Mouse (Mus musculus) liver (tissue): ENCODE measurements around the gene Zfp810.
"Not testable (repeated sequence)": the region's sequence is repeated elsewhere in the genome, so short reads cannot be mapped to it uniquely, and the experiment has no call there.

Experiments used
- DNase-seq: peaks from one replicate; pipeline ENCODE4 v3.0.0-alpha.2; 2020; ENCODE audit warnings: mixed read lengths

Gene Zfp810

DNA sequence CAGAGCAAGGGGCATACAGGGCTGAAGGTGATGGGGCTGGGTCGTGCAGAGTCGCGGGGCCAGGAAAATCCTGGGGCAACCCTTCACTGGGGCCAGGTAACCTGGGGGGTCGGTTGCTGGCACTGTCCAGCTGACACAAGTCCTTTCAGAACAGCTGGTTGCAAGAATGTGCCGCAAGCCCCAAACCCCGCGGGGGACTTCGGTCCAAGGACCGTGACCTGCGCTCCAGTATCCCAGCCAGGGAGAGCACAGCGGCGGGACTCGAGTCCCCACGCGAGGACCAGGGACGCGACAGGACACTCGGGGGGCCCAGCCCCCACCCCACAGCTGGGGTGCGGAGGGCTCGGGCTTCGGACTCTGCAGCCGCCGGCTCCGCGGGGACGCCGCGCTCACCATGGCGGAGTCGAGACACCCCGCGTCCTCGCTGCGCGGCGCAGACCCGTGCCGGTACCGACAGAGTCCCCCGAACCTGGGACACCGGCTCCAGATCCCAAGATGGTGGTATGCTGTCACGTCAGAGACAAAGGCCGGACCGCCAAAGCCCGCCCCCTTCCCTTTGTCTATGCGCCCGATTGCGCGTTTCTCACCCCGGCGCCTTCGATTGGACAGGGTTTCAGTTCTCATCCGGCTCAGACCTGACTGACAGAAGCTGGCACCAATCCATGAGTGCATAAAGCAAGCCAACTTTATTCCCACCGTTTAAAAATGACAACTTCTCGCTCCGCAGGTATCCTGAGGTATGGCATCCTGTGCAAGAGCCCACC is at the start of gene Zfp810:
Gene Zfp810, minus strand, starts transcription at position 493 of the 764 bp plus-strand sequence.
- peak; percentile 90 for DNase-seq

DNA sequence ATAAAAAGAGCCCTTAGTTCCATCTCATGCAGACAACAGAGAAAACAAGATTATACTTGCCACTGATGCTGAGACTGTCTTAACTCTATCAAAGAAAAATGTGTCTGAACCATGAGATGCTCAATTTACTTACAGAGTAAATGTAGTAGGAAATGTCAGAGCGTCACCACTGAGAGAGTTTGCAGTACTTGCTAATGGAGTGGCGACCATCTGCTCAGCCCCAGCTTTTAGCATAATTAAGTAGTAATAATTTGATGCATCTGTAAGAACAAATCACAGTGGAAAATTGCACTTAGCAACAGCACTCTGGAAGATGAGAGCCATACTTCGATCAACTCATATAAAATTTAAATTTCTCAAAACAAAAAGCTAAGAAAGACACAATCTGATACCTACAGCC is 48.5 kb upstream of the Zfp810 start:
- DNase-seq: no peak

DNA sequence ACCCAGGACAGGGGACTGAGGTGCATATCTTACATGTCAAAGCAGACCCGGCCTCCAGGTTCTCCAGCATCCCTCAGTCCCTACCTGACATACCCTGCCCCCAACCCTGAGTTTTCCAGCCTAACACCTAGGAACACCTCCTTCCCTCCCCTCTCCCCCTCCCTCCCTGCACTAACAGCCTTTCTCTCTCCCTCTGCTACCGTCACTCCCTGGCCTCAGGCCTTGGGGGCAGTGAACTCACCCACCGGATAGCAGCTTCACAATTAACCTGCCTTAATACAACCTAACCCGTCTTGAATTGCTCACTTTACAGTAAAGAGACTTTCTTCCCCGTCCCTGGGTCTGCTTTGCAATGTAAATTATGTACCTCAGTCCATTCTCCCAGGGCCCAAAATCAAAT is 46.5 kb upstream of the Zfp810 start:
- DNase-seq: no peak

DNA sequence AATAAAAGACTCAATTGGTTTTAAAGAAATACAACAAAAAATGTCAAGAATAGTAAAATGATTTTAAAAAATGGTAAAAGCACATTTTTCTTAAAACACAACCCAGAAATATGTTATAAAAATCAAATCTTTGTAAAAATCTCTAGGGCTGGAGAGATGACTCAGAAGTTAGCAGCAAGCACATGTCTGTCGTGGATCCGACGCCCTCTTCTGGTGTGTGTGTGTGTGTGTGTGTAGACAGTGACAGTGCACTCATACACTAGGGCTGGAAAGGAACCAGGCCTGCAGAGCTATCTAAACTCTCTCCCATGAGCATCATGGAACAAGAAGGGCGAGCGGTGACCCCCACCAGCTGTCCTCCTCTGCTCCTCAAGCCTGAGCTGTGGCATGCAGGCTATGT is 46.0 kb upstream of the Zfp810 start:
- no peak for DNase-seq

DNA sequence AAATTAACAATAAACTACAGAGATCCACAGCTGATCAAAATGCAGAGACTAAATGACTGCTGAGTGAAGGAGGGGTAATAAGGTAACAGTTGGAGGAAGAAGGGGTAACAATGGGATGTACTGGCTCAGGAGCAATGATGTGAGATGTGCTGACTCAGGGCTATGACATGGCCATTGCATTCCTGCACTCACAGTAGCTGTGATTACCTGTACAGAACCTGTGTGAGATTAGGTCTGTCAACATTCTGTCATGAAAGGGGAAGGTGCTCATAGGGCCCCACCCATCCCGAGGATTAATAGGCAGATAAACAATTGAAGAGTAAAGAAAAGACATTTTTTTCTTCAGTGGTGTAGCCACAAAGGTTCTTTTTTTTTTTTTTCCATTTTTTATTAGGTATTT is 32.9 kb upstream of the Zfp810 start:
- no peak for DNase-seq

DNA sequence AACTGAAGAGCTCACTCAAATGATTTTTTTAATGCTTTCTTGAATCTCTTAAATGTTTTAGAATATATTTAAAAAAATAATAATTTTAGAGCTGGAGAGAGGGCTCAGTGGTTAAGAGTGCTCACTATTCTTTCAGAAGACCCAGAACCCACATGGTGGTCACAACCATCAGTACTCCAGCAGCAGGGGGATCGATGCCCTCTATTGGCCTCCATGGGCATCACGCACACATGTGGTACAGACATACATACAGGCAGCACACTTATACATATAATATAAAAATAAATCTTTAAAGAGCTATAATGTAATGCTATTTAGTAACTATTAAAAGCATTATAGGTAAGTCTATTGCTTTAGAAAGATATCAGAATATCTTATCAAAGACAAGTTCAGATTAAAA is 29.8 kb upstream of the Zfp810 start:
- DNase-seq: no peak

DNA sequence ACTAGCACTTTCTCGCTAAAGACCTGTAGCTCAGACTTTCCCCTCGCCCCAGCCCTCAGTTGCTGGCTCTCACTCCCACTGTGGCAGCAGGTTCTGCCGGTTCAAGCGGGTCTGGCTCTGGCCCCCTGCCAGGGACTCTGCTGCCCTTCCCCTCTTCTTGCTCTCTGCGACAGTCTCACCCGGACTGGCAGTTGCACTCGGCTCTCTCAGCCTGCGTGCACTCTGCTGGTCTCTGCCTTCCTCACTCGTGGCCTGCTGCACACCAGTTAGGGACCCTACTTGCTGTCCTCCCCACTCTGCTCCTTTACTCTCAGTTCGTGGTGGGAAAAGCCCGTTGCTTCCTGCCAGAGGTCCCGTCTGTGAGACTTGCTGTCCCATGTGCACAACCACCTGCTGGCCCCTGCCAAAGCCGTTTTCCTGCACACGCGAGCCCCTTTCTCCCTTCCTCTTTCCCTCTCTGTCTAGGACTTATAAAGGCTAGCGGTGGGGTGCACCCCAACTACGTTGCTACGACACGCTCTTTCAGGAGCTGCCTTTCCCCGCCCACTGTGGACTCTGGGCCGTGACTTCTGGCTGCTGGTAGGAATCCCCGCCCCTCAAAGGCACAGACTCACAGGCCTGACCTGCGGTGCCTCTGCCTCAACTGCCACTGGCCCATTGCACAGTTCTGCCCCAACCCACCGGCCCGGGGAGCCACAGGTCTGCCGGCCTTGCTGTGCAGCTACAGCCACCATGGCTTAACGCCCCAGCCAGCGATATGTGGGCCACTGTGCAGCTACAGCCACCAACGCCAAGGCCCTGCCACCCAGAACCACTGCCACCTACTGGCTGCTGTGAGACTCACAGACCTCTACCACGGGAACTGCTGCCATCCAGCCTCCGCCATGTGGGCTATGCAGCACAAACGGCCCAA is 20.3 kb upstream of the Zfp810 start:
- peak; percentile 89 for DNase-seq

DNA sequence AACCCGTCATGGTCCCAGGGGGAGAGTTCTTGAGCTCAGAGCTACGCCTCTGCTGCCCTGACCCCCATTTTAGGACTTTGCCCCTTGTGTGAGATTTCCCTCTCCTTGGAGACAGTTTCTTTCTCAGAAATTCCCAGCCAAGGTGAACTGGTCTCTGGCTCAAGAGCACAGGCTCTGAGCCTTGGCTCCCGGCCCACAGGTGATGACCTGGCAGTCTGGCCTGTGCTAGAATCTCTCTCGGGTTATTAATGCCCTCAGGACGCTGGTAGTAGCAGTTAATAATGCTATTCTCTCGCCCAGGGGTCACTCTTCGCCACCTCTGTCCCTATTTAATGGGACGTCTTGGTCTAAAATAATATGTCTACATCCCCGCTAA is 19.6 kb upstream of the Zfp810 start:
- DNase-seq: no peak

DNA sequence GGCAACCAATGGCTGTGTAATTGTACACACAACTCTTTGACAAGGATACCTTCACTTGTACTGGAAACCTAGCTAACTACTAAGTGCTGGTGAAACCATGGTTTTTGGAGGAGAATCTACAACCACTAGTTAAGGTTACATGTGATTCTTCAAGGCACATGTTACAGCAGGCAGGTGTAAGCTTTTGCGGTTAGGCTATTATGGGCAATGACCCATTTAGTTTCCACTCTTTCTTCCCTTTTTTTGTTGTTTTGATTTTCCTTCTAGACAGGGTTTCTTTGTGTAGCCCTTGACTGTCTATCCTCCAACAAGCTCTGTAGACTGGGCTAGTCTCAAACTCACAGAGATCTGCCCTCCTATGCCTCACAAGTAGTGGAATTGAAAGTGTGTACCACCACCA is 17.1 kb upstream of the Zfp810 start:
- no peak for DNase-seq

DNA sequence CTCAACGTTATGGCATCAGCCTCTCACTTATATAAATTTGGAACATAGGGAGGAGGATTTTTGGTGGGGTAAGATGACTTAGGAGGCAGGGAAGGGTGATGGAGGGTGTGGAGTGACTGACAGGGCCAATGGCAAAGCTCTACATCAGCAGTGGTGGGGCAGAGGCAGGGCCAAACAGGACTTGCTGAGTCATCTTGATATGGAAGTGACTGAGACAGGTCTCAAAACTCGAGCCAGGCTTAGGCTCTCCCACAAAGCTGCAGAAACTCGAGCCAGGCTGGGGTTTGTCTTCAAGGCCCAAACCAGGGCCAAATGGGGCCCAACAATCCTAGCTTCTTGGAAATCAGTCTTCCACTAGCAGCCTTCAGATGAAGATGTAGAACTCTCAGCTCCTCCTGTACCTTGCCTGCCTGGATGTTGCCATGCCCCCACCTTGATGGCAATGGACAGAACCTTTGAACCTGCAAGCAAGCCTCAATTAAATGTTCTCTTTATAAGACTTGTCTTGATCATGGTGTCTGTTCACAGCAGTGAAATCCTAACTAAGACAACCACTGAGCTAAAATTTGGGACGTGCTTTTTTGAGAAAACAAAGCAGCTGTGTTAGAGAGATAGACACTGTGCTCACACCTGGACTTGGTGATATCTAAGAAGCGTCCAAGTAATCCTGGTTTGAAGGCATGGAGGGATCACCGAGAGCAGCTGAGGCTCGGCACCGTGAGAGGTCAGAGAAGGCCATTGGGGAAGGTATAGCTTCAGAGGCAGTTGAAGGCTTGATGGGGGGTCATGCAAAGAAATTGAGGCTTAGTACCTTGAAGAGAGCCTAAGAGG is 15.1 kb upstream of the Zfp810 start:
- peak; percentile 82 for DNase-seq

DNA sequence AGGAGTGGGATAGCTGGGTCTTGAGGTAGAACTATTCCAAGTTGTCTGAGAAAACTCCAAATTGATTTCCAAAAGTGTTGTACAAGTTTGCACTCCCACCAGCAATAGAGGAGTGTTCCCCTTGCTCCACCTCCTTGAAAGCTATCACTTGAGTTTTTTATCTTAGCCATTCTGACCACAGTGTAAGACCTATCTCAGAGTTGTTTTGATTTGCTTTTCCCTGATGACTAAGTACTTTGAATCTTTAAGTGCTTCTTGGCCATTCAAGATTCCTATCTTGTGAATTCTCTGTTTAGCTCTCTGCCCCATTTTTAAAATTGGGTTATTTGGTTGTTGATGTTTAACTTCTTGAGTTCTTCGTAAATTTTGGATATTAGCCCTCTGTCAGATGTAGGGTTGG is 11.7 kb upstream of the Zfp810 start:
- no peak for DNase-seq

DNA sequence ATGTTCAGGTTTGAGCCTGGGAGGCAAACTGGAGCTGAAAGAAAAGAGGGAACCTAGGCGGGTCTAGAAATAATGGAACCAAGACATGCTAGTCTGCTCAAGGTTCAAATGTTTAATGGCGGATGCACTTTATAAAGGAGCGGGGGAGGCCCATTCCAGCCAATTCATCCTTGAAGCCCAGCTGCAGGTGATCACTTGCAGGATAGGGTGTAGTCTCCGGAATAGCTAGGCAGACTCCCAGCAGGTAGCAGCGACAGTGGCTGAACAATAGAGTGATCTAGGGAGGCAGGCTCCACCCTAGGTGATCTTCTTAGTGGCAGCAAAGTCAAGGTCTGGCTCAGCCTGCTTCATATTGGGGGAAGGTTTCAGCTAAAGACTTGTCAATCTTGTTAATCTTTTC is 8.6 kb upstream of the Zfp810 start:
- not testable (repeated sequence) for DNase-seq

DNA sequence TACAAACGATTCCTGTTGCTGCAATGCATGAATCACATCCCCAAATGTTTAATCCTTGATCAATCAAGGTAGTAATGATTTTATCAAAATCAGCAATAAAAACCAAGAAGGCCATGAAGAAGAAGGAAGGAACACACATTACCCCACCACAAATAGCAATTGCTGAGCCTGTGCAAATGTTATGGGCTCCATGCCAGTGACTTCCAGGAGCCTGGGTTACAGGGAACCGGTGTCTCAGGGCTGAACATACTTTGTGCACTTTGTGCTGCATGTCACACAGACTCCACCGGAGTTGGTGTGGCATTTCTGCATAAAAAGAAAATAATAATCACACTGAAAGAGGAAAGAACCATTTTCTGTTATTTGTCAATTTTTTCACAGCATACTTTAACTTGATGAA is 6.6 kb upstream of the Zfp810 start:
- no peak for DNase-seq

DNA sequence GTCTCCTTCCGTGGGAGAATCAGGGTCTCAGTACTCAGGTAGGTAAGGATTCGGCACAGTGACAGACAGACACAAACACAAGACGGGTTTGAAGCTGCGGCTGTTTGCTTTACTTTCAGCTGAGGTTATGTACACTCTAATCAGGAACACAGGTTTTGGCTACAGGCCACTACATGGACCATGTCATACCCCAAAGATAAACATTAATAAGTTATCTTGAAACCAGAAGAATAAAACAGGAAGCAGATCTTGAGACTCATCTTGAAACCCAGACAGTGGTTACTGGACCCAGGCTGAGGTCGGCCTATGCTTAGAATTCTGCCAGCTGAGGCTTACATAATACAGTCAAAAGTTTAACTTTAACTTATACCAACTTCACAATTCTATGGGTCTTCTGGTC is 5.8 kb upstream of the Zfp810 start:
- DNase-seq: no peak

DNA sequence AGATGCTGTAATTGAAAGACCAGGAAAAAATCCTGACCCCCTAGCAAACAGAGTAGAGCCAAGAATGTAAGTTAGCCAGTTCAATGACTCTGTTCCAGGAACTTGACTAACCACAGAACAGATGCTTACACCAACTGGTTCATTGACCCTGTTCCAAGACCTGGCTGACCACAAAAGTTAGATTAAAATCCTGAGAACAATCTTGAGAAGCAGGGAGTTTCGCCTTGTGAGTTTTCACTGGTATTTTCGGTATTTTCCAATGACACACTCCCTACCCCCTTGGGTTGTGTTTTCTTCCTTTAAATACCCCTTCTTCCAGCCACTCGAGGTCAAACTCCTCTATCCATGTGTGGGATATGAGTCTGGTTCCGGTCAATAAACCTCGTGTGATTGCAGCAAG is 2.2 kb upstream of the Zfp810 start:
- DNase-seq: no peak

DNA sequence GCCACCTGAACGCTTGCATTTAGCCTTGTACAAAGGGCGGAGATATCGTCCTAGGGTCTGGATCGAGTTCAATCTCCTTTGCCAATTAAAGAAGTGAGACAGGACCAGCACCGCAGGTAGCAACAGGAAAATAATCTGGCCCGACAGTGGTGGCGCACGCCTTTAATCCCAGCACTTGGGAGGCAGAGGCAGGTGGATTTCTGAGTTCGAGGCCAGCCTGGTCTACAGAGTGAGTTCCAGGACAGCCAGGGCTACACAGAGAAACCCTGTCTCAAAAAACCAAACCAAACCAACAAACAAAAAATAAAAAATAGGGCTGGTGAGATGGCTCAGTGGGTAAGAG is 443 bp upstream of the Zfp810 start:
- not testable (repeated sequence) for DNase-seq

DNA sequence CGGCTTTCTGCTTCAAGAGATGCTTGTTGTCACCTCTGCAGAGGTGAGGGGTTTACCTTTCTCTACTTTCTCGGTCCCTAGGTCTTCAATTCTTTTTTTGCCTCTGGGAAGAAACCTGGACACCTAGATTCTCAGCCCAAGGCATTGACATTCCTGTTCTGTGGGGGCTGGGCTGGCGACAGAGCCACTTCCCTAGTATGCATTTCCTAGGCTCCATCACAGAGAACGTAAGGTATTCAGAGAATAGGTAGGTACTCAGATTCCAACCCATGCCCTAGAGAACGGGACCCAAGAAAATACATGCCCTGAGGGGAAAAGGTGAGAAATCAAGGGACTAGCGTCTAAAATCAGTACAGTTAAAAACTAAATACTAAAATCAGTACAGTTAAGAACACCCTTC is 722 bp downstream of the Zfp810 start:
- DNase-seq: no peak

DNA sequence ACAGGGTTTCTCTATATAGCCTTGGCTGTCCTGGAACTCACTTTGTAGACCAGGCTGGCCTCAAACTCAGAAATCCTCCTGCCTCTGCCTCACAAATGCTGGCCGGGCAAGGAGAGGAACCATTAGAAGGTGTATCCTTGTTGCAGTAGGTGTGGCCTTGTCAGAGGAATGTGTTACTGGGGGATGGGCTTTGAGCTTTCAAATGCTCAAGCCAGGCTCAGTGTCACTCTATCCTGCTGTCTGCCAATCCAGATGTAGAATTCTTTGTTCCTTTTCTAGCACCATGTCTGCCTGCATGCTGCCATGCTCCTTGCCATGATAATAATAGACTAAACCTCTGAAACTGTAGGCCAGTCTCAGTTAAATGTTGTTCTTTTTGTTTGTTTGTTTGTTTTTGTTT is 5.2 kb downstream of the Zfp810 start:
- DNase-seq: no peak

DNA sequence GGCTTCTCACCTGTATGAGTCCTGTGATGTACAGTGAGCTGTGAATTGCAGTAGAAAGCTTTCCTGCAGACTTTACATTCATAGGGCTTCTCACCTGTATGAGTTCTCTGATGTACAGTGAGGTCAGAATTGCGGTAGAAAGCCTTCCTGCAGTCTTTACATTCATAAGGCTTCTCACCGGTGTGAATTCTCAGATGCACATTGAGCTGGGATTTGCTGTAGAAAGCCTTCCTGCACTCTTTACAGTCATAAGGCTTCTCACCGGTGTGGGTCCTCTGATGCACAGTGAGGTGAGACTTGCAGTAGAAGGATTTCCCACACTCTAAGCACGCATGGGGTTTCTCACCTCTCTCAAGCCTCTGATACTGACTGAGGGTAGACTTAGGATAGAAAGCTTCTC is 28.7 kb downstream of the Zfp810 start:
- no peak for DNase-seq

DNA sequence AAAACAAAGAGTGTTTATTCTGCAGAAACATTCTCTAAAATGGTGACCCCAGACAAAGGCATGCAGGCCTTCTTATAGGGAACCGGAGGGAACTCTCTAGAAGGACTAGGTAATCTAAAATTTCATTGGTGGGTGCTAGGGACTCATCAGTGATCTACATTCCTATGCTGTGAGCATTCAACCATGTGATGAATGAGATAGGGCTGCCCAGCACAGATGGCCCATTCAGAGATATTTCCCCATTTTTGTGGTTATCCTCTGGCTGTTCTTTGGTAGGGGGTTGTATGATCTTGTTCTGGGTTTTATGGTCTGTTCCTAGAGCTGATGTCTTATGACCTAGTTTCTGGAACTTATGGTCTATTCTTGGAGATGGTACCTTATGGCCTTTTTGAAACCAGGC is 38.6 kb downstream of the Zfp810 start:
- DNase-seq: no peak

DNA sequence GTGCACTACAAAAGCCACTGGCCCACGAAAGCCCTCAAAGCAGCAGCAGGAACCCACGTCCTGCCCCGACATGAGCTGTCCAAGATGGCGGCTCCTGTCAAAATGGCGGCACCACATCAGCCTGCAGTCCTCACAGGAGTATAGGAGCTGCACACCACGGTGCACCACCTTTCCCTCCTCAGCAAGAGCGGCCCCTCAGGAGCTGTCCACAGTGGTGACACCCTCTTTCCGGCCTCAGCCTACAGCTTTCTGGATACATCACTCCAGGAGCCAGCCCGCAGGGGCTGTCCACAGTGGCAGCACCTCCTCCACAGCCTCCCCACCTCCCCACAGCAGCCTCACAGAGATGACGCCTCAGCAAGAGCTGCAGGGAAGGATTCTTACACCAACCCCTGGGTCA is 44.8 kb downstream of the Zfp810 start:
- DNase-seq: no peak

DNA sequence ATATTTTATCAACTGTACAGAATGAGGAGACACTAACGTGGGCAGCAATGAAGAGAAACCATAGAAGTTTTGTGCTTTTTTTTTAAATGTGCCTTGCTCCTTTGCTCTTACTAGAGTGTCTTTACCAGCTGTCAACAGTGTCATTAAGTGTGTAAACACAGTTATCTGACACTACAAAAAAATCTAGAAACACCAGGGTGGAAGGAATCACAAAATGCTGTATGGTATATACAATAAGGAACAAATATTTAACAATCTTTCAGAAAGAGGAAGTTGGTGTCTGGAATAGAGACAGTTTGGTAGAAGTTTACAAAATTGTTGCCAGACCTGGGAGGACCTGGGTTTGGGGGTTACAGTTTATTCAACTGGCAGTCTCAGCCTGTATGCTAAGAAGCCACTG is 45.9 kb downstream of the Zfp810 start:
- no peak for DNase-seq

DNA sequence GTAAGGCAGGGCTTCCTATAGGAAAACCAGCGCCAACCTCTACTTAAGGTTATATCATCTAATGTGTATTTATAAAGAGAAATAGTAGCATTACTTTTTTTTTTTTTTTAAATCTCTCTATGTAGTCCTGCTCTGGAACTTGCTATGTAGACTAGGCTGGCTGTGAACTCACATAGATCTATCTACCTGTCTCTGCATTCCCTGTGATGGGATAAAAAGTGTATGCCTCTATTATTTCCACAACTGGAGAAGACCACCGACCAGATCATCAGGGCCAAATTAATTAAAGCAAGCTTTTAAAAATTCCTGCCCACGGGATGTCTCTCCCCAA is 47.4 kb downstream of the Zfp810 start:
- DNase-seq: no peak
